Mouse (Mus musculus): ENCODE measurements around the gene Gm5678.

The Gm5678 gene

DNA sequence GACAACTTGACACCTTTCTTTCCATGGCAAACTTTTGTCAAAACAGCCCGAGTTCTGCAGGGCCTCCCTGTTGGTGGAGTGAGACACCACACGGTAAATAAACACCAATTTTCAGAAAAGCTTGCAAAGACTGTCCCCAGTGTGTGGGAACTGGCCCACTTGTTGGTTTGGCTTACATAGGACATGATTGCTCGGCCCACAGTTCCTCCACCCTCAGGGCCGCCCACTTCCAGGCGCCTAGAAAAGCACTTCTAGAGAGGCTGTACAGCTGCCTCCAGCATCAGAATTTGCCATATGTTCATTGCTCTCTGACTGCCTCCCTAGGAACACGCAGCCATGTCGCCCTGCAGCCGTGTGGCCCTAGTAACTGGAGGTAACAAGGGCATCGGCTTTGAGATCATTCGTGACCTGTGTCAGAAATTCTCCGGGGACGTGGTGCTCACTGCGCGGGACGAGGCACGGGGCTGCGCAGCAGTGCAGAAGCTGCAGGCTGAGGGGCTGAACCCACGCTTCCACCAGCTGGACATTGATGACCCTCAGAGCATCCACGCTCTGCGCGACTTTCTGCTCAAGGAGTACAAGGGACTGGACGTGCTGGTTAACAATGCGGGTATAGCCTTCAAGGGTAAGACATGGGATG is at the start of gene Gm5678:
Gm5678 (plus strand) TSS at position 337 of the 640 bp plus-strand sequence.
- no peak for DNase-seq (ENCODE audit: extremely low spot score, low read depth, low spot score)

DNA sequence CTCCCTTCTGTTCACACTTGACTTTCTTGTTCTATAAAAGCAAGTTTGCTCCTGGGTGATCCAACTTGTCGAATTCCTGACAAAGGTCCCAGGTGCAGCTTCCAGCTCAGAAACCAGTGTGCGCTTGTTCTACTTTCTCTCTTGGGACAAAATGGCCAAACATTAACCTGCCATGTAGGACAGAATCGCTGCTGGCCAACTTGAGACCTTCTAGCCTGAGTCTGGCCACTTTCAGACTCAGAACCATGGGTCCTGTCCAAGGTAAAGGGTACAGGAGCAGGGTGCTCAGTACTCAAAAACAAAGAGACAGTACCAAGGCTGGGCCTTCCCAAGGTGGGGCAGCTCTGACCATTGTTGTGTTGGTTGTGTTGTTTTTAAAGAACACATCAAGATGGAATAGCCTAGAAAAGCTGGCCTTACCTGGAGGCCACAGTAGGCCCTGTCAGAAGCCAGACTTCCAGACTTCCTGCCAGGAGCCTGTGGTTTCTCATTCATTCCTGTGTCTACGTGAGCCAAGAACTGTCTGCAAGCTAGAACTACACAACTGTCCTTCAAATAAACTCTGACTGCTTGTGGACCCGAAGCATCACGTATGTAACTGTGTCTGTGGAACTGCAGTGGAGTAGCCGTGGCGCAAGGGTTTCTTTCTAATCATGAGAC is 49.4 kb upstream of the Gm5678 start:
- DNase-seq (ENCODE audit: extremely low spot score, low read depth, low spot score) = no peak

DNA sequence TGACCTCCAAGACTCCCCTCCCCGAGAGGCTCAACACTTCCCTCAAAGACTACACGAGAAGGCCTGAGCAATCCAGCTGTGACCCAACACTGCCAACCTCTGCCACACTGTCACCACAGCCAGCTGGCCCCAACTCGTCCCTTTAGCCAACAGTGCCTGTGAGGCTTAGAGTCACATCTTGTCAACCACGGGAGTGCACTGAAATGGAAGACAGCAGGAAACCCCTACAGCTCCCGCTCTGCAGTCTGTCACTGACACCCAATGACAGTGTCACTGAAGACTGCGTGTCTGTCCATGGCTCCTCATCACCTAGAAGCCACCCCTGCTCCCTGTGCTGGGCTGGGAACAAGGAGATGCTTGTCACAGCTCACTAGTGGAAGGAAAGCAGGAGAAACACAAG is 46.8 kb upstream of the Gm5678 start:
- DNase-seq (ENCODE audit: extremely low spot score, low read depth, low spot score) = no peak

DNA sequence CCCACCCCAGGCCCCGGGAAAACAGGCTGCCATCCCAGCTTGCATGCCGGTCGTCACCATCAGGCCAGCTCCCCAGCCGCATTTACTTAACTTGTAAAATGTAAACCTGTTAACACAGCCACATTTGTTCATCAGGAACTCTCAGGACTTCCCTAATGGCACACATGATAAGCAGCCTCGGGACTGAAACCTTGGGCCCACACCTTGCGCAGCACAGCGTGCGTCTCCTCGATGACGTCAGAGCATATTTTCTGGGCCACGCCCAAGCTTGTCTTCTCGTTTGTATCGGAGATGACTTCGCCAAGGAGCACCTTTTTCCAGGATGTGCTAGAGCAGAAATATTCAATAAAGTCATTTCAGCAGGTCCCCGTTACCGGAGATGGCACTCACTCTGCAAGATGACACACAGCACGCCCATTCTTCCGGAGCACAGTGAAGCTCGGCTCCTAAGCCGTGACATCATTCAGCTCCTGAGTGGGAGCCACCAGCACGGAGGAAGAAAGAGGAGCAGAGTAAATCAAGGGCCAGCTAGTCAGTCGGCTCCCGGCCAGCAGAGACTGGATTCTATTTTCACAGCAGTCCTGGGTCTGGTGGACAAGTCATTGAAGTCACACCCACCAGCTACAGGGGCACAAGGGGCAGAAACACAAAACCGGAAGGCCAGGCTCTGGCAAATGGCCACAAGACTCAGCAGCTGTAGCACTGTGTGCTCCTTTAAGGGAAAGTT is 42.8 kb upstream of the Gm5678 start:
- DNase-seq (ENCODE audit: extremely low spot score, low read depth, low spot score) = no peak

DNA sequence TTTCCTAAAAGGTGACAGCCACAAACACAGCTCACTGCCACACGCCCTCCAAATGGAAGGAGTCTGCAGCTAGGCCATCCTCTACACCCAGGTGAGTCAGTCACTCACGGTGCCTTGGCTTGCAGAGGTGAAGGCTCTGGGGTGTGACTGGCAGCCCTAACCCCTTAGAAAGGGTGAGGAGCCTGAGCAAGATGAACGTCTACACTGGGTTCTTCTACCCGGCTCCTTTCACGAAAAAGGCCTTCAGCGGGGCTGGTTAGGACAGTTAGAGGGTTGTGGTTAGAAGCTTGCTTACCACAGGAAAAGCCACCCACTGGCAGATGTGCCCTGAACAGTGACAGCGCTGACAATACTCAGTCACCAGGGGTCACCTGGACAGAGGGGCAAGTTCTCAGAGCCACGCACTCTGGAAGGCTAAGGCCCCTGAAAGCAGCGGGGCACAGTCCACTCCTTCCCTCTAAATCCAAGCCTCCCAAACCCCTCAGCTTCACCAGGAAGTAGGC is 42.1 kb upstream of the Gm5678 start:
- DNase-seq (ENCODE audit: extremely low spot score, low read depth, low spot score) = no peak

DNA sequence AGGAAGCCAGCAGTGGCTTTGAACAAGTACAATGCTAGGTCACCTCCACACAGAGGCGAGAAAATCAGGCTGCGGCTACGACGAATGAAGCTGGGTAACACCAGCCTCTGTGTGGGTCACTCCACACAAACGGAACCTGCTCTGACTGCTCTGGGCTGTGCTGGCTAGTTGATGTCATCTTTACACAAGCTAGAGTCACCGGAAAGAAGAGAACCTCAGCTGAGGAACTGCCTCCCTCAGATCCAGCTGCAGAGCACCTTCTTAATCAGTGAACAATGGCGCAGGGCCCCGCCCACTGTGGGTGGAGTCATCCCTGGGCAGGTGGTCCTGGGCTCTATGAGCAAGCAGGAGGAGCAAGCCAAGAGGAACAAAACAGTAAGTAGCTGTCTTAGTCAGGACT is 41.5 kb upstream of the Gm5678 start:
- no peak for DNase-seq (ENCODE audit: extremely low spot score, low read depth, low spot score)

DNA sequence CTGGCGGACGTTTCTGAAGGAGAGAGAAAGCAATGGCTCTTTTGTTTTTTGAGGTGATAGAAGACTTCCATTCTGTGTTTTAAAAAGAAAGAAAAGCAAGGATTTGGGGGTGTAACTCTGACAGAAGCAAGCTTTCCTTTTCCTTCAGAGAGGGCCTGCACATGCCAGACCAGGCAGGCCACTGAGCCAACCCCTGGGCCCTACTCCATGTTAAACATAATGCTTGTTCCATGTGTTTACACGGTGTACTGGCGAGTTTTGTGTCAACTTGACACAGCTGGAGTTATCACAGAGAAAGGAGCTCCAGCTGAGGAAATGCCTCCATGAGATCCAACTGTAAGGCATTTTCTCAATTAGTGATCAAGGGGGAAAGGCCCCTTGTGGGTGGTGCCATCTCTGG is 39.6 kb upstream of the Gm5678 start:
- no peak for DNase-seq (ENCODE audit: extremely low spot score, low read depth, low spot score)

DNA sequence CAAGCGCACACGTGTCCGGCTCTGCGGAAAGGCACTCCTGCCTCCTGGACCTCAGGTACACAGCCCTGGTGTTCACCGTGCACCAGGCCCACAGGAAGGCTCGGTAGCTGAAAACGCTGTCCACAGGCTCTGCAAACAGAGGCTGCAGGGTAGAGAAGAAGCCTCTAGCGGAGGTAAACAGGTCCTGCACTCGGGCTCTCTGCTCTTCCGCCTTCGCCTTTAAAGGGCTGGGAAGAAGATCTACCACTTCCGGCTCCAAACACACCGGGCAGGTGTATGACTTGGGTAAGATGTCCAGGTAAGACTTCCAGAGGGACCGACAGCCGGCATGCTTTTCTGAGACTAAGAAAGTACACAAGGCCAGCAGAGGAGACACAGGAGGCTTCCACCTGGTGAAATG is 37.0 kb upstream of the Gm5678 start:
- no peak for DNase-seq (ENCODE audit: extremely low spot score, low read depth, low spot score)

DNA sequence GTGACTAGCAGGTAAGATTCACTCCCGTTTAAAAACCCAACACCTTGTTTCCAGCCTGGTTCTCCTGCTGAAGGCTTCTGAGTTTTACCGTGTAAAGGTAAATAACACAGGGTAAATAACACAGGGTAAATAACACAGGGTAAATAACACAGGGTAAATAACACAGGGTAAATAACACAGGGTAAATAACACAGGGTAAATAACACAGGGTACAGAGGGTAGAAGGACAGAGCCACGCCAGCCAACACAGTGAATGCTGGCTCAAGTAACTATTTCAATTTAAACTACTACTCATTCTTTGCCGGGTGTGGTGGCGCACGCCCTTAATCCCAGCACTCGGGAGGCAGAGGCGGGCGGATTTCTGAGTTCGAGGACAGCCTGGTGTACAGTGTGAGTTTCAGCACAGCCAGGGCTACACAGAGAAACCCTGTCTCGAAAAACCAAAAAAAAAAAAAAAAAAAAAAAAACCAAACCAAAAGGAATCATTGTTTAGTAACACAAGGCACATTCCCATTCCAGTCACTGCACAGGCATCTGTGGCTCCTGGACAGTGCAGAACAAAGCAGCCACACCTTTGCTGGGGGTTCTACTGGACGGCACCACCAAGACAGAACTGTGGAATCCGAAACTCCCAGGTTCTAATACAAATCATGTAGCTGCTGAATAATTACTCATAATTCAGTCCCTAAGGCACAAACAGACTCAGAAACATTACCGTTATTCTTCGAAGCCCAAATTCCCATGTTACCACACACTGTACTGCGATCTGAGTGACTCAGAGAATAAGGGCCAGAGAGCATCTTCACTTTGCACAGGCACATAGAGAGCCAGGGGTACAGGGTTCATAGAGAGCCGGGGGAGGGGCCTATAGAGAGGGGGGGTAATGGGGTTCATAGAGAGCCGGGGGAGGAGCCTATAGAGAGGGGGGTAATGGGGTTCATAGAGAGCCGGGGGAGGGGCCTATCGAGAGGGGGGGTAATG is 36.2 kb upstream of the Gm5678 start:
- DNase-seq (ENCODE audit: extremely low spot score, low read depth, low spot score) = no peak

DNA sequence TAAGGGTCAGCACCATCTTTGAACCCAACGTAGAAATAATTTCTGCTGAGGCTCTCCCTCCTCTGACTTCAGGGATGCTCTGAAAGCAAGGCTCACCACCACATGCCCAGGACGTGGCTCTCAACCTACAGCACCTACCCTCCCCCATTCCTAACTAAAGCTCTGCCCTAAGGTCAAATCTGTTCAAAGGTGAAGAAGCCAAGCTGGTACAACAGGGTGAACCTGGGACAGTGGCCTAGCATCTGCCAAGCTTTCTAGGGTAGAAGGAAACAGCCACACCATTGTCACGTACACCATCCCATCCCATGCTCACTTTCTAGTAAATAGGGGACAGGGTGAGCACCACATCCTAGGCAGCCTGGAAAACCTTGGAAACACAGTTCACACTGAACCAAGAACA is 35.2 kb upstream of the Gm5678 start:
- DNase-seq (ENCODE audit: extremely low spot score, low read depth, low spot score) = no peak

DNA sequence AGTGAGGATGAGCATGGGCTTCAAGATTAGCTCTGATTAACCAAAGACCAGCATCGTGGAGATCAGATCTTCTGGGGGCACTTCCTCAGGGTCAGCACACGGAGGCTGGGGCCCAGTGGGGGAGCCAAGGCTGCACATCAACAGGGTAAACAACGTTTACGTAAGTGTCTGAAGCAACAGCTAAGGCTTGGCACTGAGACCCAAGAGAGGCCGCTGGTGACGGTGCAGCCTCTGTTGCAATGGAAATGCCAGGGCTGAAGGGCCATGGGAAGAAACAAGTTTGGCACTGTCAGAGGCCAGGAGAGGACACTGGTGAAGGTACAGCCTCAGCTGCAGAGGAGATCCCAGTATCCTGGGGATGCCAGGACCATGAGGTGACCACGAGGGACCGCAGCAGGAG is 34.5 kb upstream of the Gm5678 start:
- DNase-seq (ENCODE audit: extremely low spot score, low read depth, low spot score) = no peak

DNA sequence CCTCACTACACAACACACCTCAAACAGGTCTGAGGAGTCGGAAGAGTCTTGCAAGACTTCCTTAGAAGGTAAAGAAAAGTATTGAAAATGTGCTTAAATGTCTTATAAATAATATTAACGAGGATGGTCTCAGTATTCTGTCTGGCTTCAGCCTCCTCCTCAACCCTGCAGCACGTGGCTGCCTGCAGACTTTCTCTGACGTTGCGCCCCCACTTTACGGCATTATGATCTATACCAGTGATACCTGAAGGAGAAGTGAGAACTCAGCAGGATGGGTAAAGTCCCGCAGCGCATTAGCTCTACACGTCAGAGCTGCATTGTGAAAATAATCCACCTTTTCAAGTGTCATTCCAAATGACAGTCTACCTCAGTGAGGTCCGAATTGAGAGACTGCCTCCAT is 33.4 kb upstream of the Gm5678 start:
- DNase-seq (ENCODE audit: extremely low spot score, low read depth, low spot score) = no peak

DNA sequence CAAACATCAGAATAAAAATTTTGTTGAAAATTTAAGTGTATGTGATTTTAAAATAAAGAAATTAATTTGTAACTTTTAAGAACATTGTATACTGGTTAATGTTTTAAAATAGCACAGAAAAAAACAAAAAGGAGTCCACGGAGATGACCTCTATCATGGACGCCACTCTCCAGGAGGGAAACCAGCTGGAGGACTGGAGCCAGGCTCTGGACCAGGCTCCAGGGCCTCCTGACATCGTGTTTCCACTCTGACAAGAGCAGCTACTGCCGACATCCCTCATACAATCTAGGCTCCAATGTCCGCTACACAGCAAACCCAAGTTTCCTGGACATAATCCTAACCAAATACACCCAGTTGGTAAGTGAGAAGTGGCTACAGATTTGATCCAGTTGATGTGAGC is 32.1 kb upstream of the Gm5678 start:
- DNase-seq (ENCODE audit: extremely low spot score, low read depth, low spot score) = no peak

DNA sequence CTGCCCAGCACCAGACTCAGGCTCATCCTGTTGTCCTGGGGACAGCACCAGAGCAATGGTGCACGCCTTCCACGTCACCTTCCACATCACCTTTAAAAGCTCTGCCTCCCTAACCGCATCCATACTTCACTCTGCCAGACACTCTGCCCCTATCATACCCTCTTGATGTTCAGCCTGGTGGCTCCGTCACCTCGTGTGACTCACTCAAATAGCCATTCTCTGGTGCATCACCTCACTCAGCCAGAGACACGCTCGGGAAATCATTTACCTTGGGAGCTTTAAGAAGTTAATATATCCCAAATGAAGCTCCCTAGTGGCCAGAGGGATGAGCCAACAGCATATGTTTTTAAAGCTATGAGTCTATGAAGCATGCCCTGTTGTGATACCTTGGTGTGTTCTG is 31.1 kb upstream of the Gm5678 start:
- no peak for DNase-seq (ENCODE audit: extremely low spot score, low read depth, low spot score)

DNA sequence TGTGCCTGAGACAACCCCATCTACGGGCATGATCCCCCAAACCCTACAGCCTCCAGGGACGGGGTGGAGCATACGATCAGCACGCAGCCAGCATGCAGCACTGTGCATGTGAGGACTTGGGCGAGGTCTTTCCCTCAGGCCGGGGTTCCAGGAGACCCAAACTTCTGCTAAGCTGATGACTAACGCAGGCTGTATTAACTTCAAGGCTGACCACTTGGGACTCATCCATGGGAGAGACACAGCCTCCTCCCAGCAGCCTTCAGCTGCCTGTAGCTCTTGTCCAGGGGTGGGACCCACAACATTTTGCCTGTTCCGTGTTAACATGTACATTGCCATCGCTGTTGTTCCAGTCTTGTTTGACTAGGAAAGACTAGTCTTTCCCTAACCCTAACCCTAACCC is 30.3 kb upstream of the Gm5678 start:
- no peak for DNase-seq (ENCODE audit: extremely low spot score, low read depth, low spot score)

DNA sequence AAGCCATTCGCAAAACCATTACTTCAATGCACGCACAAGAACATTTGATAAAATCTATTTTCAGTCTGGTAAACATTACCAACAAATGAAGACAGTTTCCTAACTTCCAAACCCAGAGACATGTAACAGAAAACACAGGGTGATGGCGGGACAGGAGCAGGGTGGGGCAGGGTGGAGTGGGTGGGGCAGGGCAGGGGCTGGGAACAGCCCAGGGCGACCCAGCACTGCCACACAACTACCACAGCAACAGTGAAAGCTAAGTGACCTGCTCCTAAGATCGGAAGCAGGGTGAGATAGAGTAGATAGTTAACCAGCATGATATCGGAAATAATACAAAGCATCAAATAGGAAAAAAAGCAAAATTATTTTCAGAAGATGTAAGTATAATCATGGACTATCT is 28.4 kb upstream of the Gm5678 start:
- no peak for DNase-seq (ENCODE audit: extremely low spot score, low read depth, low spot score)

DNA sequence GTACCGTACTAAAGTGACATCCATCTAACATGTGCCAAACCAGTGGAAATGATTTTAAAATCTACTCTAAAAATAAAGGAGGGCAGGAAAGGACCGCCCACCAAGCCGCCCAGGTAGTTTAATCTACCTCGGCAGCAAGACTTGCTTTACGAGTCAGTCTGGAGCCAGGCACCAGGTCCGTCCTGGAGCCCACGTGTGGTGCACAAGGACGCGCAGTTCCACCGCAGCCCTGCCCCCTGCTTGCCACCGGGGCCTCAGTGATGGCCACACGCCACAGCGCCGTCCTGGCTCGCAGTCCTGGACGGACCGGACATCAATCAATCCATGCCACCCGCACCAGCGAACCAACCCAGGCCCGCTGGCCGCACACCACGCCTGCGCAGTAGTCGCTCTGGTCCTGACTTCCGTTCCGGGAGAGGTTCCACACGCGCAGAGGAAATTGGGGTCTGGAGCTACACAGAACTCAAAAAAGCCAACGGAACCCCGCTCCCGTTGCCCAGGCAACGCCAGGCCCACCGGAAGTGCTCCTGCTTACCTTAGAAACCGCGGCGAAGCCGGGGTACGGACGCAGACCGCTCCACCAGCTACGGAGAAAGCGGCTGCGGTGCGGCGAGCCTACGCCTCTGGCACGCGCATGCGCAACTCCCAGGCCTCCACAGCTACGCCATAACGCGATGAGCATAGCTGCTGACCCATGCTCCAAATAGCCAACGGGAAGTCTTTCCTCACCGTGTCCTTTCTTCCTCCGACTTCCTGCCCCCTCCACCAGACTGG is 24.3 kb upstream of the Gm5678 start, which contains the start of gene Setd4:
Setd4 (minus strand) TSS at position 625 of the 774 bp plus-strand sequence.
- DNase-seq (ENCODE audit: extremely low spot score, low read depth, low spot score) = peak; percentile 81

DNA sequence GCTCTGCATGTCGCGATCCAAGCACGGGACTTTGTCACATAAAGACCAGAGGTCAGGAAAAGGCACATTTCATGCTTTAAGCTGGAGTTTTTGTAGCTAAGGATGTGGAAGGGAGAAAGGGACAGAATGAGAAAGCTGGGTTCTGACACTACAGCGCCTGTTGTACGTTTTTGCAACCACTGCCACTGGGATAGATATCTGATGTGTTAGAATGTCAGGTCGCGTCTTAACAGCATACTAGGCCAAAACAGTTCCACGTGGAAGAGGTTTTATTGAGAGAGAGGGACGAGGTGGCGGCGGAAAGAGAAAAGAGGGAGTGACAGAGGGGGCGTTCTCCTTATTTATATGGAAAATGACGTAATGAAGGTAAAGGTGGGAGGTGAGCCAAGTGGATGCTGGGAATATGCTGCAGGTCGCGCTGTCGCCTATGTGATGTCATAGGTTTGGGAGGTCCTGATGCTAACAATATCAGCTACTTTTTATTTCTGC is 23.4 kb upstream of the Gm5678 start:
- peak; percentile 8 for DNase-seq (ENCODE audit: extremely low spot score, low read depth, low spot score)

DNA sequence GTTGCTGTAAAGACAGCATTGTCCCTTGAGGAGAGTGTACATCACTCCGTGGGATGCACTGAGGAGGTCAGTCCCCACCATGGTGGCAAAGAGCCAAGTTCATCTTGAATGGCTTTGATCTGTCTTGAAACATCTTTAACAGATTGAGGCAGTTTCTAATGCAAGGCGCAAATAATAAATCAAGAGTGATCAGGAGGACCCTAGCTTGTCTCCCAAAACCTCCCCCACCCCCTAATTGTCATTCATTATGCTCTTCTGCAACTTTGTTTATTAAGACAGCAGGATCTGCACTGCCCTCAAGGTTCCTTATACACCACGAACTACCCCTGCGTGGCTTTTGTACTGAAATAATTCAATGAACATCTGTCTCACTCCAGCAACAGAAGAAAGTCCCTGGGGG is 22.3 kb upstream of the Gm5678 start, which contains the start of gene Cbr1:
Cbr1 (plus strand) TSS at position 301 of the 400 bp plus-strand sequence.
- no peak for DNase-seq (ENCODE audit: extremely low spot score, low read depth, low spot score)

DNA sequence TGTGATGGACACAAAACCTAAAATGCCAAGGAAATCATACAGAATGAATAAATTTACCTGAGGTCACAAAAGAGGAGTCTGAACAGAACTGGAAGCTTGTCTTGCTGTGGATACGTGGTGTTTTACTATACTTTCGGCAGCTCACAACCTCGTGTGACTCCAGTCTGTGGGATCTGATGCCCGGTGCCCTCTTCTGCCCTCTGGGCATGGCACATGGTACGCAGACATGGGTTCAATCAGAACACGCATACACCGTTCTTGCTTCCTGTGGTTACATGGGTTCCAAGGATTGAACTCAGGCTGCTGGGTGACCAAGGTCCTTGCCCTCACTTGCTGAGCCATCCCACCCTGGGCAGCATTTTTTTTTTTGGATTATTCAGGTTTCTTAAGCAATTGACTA is 21.8 kb upstream of the Gm5678 start:
- DNase-seq (ENCODE audit: extremely low spot score, low read depth, low spot score) = no peak
